ENCODE assay signal across 11 mouse cellular contexts in genomic region chr11:76510977-76511376, GRCm38 (mm10).
DNase-seq lines count a peak whose midpoint lies in the region; ATAC-seq and TF ChIP-seq lines count a peak whose summit lies in the region.
"Had no signal": no experiment of that assay in that cellular context is flagged by ENCODE, and none has a peak within 500 bp of the region (broad histone marks: within the 10 kb centered on the region; RNA-seq: fewer than 3 reads in every experiment).

No protein-coding gene starts in this region.

- TF ChIP-seq EP300 in liver, embryonic 14.5 days (IDR thresholded peaks at IDR 0.05; ENCODE audit: low read depth) = no peak

- no peaks in the 10 kb centered on the region for H3K9me3 ChIP-seq in heart, embryonic 10.5 days
- no peaks in the 10 kb centered on the region for H3K9me3 ChIP-seq in liver, embryonic 14.5 days (ENCODE audit: control insufficient read depth, low read length)
- H3K9me3 ChIP-seq in liver, embryonic 12.5 days (replicated peaks) = no peaks in the 10 kb centered on the region
- H3K9me3 ChIP-seq in E14TG2a.4 (ENCODE audit: low read length) = no peaks in the 10 kb centered on the region
- H3K9me3 ChIP-seq: forebrain, embryonic 13.5 days had no signal

- TF ChIP-seq CTCF in liver, embryonic 14.5 days (IDR thresholded peaks at IDR 0.05; ENCODE audit: low read depth) = peak; percentile 46
- TF ChIP-seq CTCF in E14TG2a.4 (conservative IDR thresholded peaks at IDR 0.05; ENCODE audit: low read length) = peak; percentile 81

- no peak overlapping the region for H3K4me3 ChIP-seq in heart, embryonic 10.5 days
- H3K4me3 ChIP-seq in liver, embryonic 14.5 days (ENCODE audit: insufficient read depth in 1 of 2, low read depth in 2 of 2, low read length in 2 of 2) = no peak overlapping the region
- no peak overlapping the region for H3K4me3 ChIP-seq in liver, embryonic 12.5 days
- no peak overlapping the region for H3K4me3 ChIP-seq in E14TG2a.4 (replicated peaks; ENCODE audit: low read length)
- H3K4me3 ChIP-seq: forebrain, embryonic 13.5 days had no signal

- ATAC-seq in liver, embryonic 14.5 days (ENCODE audit: insufficient read depth) = no peak
- ATAC-seq in liver, embryonic 12.5 days = no peak
- ATAC-seq: forebrain, embryonic 13.5 days had no signal

- 0 out of 2 replicates have a peak, but pooled peaks cover 3% of the 10 kb centered on the region for H3K36me3 ChIP-seq in heart, embryonic 10.5 days
- H3K36me3 ChIP-seq in liver, embryonic 14.5 days (replicated peaks; ENCODE audit: control insufficient read depth, insufficient read depth, low read depth) = no peaks in the 10 kb centered on the region
- no peaks in the 10 kb centered on the region for H3K36me3 ChIP-seq in liver, embryonic 12.5 days
- H3K36me3 ChIP-seq in E14TG2a.4 (ENCODE audit: insufficient read depth, low read length) = no peaks in the 10 kb centered on the region

- 51% methylated on average over 4 of the region's 4 CpGs for WGBS in heart, embryonic 10.5 days
- 39% methylated on average over 4 of the region's 4 CpGs for WGBS in liver, embryonic 14.5 days (ENCODE audit: insufficient replicate concordance)
- 46% methylated on average over 4 of the region's 4 CpGs for WGBS in liver, embryonic 12.5 days (ENCODE audit: insufficient replicate concordance)

- DNase-seq in heart, embryonic 10.5 days (ENCODE audit: low spot score) = no peak
- no peak for DNase-seq in heart, postnatal 4 days
- no peak for DNase-seq in liver, embryonic 14.5 days (ENCODE audit: low read depth in 3 of 3, low spot score in 3 of 3)
- DNase-seq in WW6 (ENCODE audit: low read depth, low spot score) = peak; percentile 69
- DNase-seq in urinary bladder, postnatal 36 days (ENCODE audit: low spot score in 2 of 2) = no peak
- DNase-seq in layer of hippocampus, adult 8-10 months (ENCODE audit: low spot score in 2 of 2) = no peak
- DNase-seq: thymus, postnatal 25 days had no signal

- no peaks in the 10 kb centered on the region for H3K27me3 ChIP-seq in heart, embryonic 10.5 days (ENCODE audit: insufficient read depth, poor library complexity, severe bottlenecking)
- no peaks in the 10 kb centered on the region for H3K27me3 ChIP-seq in liver, embryonic 14.5 days (ENCODE audit: control insufficient read depth, insufficient read depth, low read length)
- no peaks in the 10 kb centered on the region; the same call in 1 of the 2 replicates for H3K27me3 ChIP-seq in liver, embryonic 12.5 days (replicated peaks)
- 0 out of 2 replicates have a peak, but pooled peaks cover 2% of the 10 kb centered on the region for H3K27me3 ChIP-seq in E14TG2a.4 (ENCODE audit: insufficient read depth, low read length)
- H3K27me3 ChIP-seq: forebrain, embryonic 13.5 days had no signal

- H3K9ac ChIP-seq in liver, embryonic 14.5 days (replicated peaks) = no peak overlapping the region
- no peak overlapping the region for H3K9ac ChIP-seq in liver, embryonic 12.5 days
- H3K9ac ChIP-seq: forebrain, embryonic 13.5 days had no signal

- H3K4me1 ChIP-seq in heart, embryonic 10.5 days = peaks cover 46% of the 10 kb centered on the region
- no peaks in the 10 kb centered on the region for H3K4me1 ChIP-seq in liver, embryonic 14.5 days (replicated peaks; ENCODE audit: control insufficient read depth in 2 of 2, insufficient read depth in 2 of 2, low read length in 1 of 2)
- H3K4me1 ChIP-seq in liver, embryonic 12.5 days = no peaks in the 10 kb centered on the region; the same call in 1 of the 2 replicates
- H3K4me1 ChIP-seq in E14TG2a.4 (replicated peaks; ENCODE audit: low read depth, low read length) = peaks cover 36% of the 10 kb centered on the region

- H3K4me2 ChIP-seq in liver, embryonic 14.5 days (ENCODE audit: low read depth) = no peak overlapping the region
- no peak overlapping the region for H3K4me2 ChIP-seq in liver, embryonic 12.5 days
- H3K4me2 ChIP-seq: forebrain, embryonic 13.5 days had no signal

- 0 out of 2 replicates have a peak overlapping the region, but pooled peaks have one; percentile 1 for H3K27ac ChIP-seq in heart, embryonic 10.5 days
- no peak overlapping the region for H3K27ac ChIP-seq in liver, embryonic 14.5 days
- no peak overlapping the region for H3K27ac ChIP-seq in liver, embryonic 12.5 days
- H3K27ac ChIP-seq: forebrain, embryonic 13.5 days; macrophage had no signal
